Mouse (Mus musculus) left cerebral cortex, adult 2 months (tissue): ENCODE data around the gene Gm10772. TPM values are rescaled to one million over a fixed set of nuclear protein-coding genes. Genes with fewer than 3 reads are reported as not detected.
"Not testable (repeated sequence)": the region's sequence is repeated elsewhere in the genome, so short reads cannot be mapped to it uniquely, and the experiment has no call there.

ENCODE experiments used
- DNase-seq, 2 experiments: peaks; one replicate each; pipeline ENCODE4 v3.0.0; 2021 to 2022; ENCODE audit warnings: low spot score in 2 of 2, mixed read lengths in 1 of 2; ENCODE audit errors: extremely low spot score in 1 of 2
- H3K27ac ChIP-seq: fragments of 200-600 bp; 2 replicates; pipeline ENCODE4 v1.8.1; 2022
- H3K4me3 ChIP-seq: fragments of 200-600 bp; 2 replicates; pipeline ENCODE4 v1.8.1; 2022
- CTCF ChIP-seq: fragments of 200-600 bp; IDR thresholded peaks from 2 replicates; pipeline ENCODE4 v1.8.1; 2022; ENCODE audit warnings: antibody characterized with exemption, mild to moderate bottlenecking, moderate library complexity
- intact Hi-C: fragments of 180-260 bp; cut with DNase I; formaldehyde crosslinking; loops from one replicate; pipeline ENCODE4 v1.15.1; 2025
- long read RNA-seq, 2 experiments: library from polyadenylated mRNA; stranded (forward); transcript quantifications; one replicate each; pipeline ENCODE4 v2.0.0; 2021; ENCODE audit warnings: borderline mapping rate in 2 of 2
- total RNA-seq, 2 experiments: library from RNA; stranded (reverse); gene quantifications; 2 replicates each; pipeline ENCODE4 v1.2.3; 2021

Gene Gm10772
- not detected for total RNA-seq
- long read RNA-seq, experiment 1: 0 reads
- long read RNA-seq, experiment 2: 0 reads

DNA sequence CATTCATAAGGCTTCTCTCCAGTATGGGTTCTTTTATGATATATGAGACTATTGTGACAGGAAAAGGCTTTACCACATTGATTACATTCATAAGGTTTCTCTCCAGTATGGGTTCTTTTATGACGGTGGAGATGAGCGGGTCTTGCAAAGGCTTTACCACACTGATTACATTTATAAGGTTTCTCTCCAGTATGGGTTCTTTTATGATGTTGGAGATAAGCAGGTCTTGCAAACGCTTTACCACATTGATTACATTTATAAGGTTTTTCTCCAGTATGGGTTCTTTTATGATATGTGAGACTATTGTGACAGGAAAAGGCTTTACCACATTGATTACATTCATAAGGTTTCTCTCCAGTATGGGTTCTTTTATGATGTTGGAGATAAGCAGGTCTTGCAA, at the start of gene Gm10772:
Gene Gm10772 (minus strand): TSS at position 101 of the 400 bp plus-strand sequence.
- intact Hi-C loops, H3K27ac ChIP-seq, DNase-seq, H3K4me3 ChIP-seq: not testable (repeated sequence)

GRCm38 (mm10) chr13:66263914-66264313, 36.5 kb upstream of the Gm10772 start:
- intact Hi-C loops, H3K27ac ChIP-seq, H3K4me3 ChIP-seq, DNase-seq: not testable (repeated sequence)

DNA sequence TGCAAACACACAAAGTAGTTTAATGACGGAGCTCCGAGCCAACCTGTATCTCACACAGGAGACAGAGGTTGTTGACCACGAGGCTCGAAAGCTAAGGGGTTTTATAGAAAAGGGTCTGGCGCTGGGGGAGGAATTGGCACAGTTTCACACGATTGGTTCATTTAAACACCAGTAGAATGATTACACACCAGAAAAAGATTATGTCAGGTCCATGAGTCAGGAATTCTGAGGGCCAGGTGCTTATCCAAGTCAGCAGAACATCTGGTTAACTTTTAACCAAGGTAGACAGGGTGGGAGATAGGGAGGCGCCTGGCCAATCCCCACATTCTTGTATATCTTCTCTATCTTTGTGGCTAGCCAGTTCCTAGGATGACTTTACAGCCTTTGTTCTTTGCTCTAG, 35.8 kb upstream of the Gm10772 start:
- intact Hi-C loops: not testable (repeated sequence)

GRCm38 (mm10) chr13:66214349-66214748, 13.0 kb downstream of the Gm10772 start:
- intact Hi-C loops: no loop called here
- no peak overlapping the region for H3K27ac ChIP-seq
- DNase-seq: no peak
- H3K4me3 ChIP-seq: no peak overlapping the region
- no peak for TF ChIP-seq CTCF

More for the DNA sequence above, 35.8 kb upstream of the Gm10772 start:
- not testable (repeated sequence) for DNase-seq, H3K4me3 ChIP-seq, H3K27ac ChIP-seq

- H3K27ac ChIP-seq, H3K4me3 ChIP-seq, DNase-seq, intact Hi-C loops: not testable (repeated sequence)
Measured at GRCm38 (mm10) chr13:66213811-66214210, 13.6 kb downstream of the Gm10772 start.

DNA sequence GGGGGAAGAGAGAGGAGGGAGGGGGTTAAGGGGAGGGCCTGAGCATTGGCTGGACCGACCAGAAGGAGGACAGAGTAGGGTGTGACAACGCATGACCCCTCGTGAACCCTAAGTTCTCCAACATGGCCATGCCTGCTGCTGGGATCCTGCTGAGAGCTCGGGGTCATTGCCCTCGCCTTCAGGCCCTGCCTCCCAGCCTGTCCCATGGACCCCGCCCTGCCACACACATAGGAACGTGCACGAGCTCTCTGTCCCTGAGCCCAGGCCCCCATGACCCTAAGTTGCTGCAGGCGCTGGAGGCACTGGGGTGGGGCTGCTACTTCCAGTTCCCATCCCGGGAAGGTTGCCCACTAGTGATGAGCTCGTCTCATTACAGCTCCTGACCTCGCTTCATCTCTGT, 48.2 kb downstream of the Gm10772 start:
- intact Hi-C loops, H3K4me3 ChIP-seq, DNase-seq, H3K27ac ChIP-seq: not testable (repeated sequence)

Other genes with a start within 250 kb of the Gm10772 start
- not detected for gene Gm10324, start 108.0 kb downstream of the Gm10772 start, total RNA-seq
- not detected for gene 2410141K09Rik, start 213.5 kb upstream of the Gm10772 start, total RNA-seq